Mouse (Mus musculus) embryonic stem cell, embryonic (primary cell): ENCODE results near the gene Zic5.

Experiments used
- CTCF ChIA-PET, 4 experiments: fragments of 300-600 bp in 2 of 4; fragments of 350-600 bp in 2 of 4; sonication (Branson Sonifier 250); formaldehyde crosslinking; loops; one replicate each; lab custom pipeline; 2022; ENCODE audit warnings: inconsistent platforms in 2 of 4; lab: Charles Lee
- POLR2A ChIA-PET, 4 experiments: fragments of 300-600 bp in 2 of 4; fragments of 350-600 bp in 2 of 4; sonication (Branson Sonifier 250); formaldehyde crosslinking; loops; one replicate each; lab custom pipeline; 2022; ENCODE audit warnings: antibody characterized with exemption in 4 of 4, inconsistent platforms in 1 of 4; lab: Charles Lee

Zic5 gene

GRCm38 (mm10) chr14:122474041-122474890 is 8.8 kb upstream of the Zic5 start:
- POLR2A ChIA-PET: interaction anchor here (0.6 to 12.4 kb wide), 87 partner anchors 7 to 1960 kb away, joined by 3 to 230 read pairs (median 5); partner anchors contain the start of genes Zic5 (in 4 of the 4), Gm10837 (in 3 of the 4), Gm5089 (in 3 of the 4) and Pcca (in 3 of the 4)
- CTCF ChIA-PET: interaction anchor here in 3 of 4 experiments (0.6 to 2.0 kb wide), 9 partner anchors 10 to 358 kb away, joined by 3 to 10 read pairs (median 4); no protein-coding TSS in a partner anchor

- ChIA-PET CTCF (interaction anchor here in 2 of 4 experiments (0.9 to 1.0 kb wide), 2 partner anchors 9 to 20 kb away, joined by 3 to 4 read pairs; no protein-coding TSS in a partner anchor), POLR2A (interaction anchor here (0.6 to 12.4 kb wide), 25 partner anchors 6 to 675 kb away, joined by 3 to 230 read pairs (median 6); partner anchors contain the start of genes Zic5 (in 3 of the 4), Gm10837 (in 1 of the 4), Gm5089 (in 1 of the 4) and Pcca (in 1 of the 4))
Observed at GRCm38 (mm10) chr14:122473211-122473751, 7.8 kb upstream of the Zic5 start.

- POLR2A ChIA-PET: interaction anchor here (0.6 to 12.4 kb wide), 24 partner anchors 6 to 1777 kb away, joined by 3 to 230 read pairs (median 5); partner anchors contain the start of genes Zic5 (in 2 of the 4), Gm10837 (in 1 of the 4), Gm5089 (in 1 of the 4) and Pcca (in 1 of the 4)
- CTCF ChIA-PET: no interaction called here
Observed at GRCm38 (mm10) chr14:122472647-122473046, 7.2 kb upstream of the Zic5 start.

GRCm38 (mm10) chr14:122472161-122472560 is 6.7 kb upstream of the Zic5 start:
- ChIA-PET CTCF (interaction anchor here in 2 of 4 experiments (0.7 to 0.8 kb wide), 2 partner anchors 19 to 38 kb away, joined by 3 read pairs; no protein-coding TSS in a partner anchor), POLR2A (interaction anchor here (0.6 to 12.4 kb wide), 24 partner anchors 5 to 1778 kb away, joined by 3 to 230 read pairs (median 5); partner anchors contain the start of genes Zic5 (in 2 of the 4), Gm10837 (in 1 of the 4) and Gm5089 (in 1 of the 4))

- POLR2A ChIA-PET: interaction anchor here in 3 of 4 experiments (0.6 to 12.4 kb wide), 24 partner anchors 4 to 1778 kb away, joined by 3 to 230 read pairs (median 5); partner anchors contain the start of genes Gm5089 (in 2 of the 3), Gm10837 (in 1 of the 3), Zic2 (in 1 of the 3) and Zic5 (in 1 of the 3)
- CTCF ChIA-PET: interaction anchor here in 2 of 4 experiments (0.7 to 0.8 kb wide), 2 partner anchors 18 to 37 kb away, joined by 3 read pairs; no protein-coding TSS in a partner anchor
Observed at GRCm38 (mm10) chr14:122471449-122472085, 6.1 kb upstream of the Zic5 start.

- ChIA-PET CTCF (interaction anchor here in 1 of 4 experiments (1.2 to 1.4 kb wide), 2 partner anchors 213 to 244 kb away, joined by 3 to 4 read pairs; no protein-coding TSS in a partner anchor), POLR2A (interaction anchor here (0.6 to 8.9 kb wide), 47 partner anchors 7 to 1564 kb away, joined by 3 to 230 read pairs (median 4); partner anchors contain the start of genes Gm10837 (in 2 of the 4), Pcca (in 2 of the 4), Zic2 (in 2 of the 4) and Gm5089 (in 1 of the 4))
Observed at GRCm38 (mm10) chr14:122468971-122469755, 3.7 kb upstream of the Zic5 start.

- CTCF ChIA-PET: interaction anchor here in 3 of 4 experiments (0.5 to 1.6 kb wide), 7 partner anchors 12 to 1070 kb away, joined by 3 to 7 read pairs (median 4); no protein-coding TSS in a partner anchor
- POLR2A ChIA-PET: interaction anchor here (0.5 to 8.9 kb wide), 56 partner anchors 7 to 1565 kb away, joined by 3 to 230 read pairs (median 4); partner anchors contain the start of genes Gm10837 (in 2 of the 4), Pcca (in 2 of the 4), Zic2 (in 2 of the 4) and Ubac2 (in 1 of the 4)
Observed at GRCm38 (mm10) chr14:122467926-122468841, 2.7 kb upstream of the Zic5 start.

GRCm38 (mm10) chr14:122466756-122467362 is 1.4 kb upstream of the Zic5 start:
- POLR2A ChIA-PET: interaction anchor here (0.6 to 8.9 kb wide), 23 partner anchors 7 to 236 kb away, joined by 3 to 230 read pairs (median 6); partner anchors contain the start of genes Zic2 (in 4 of the 4), Gm10837 (in 1 of the 4) and Gm5089 (in 1 of the 4)

GRCm38 (mm10) chr14:122465931-122466490 is 534 bp upstream of the Zic5 start:
- POLR2A ChIA-PET: interaction anchor here (0.6 to 8.9 kb wide), 79 partner anchors 8 to 1530 kb away, joined by 3 to 230 read pairs (median 5); partner anchors contain the start of genes Zic2 (in 4 of the 4), Gm10837 (in 3 of the 4), Gm5089 (in 2 of the 4) and Clybl (in 1 of the 4)

More at GRCm38 (mm10) chr14:122466756-122467362, 1.4 kb upstream of the Zic5 start:
- CTCF ChIA-PET: interaction anchor here in 1 of 4 experiments (1.6 kb wide), 1 partner anchor 33 kb away, joined by 4 read pairs; no protein-coding TSS in a partner anchor

GRCm38 (mm10) chr14:122464351-122464762 is 1.1 kb downstream of the Zic5 start:
- CTCF ChIA-PET: interaction anchor here in 3 of 4 experiments (0.7 to 1.4 kb wide), 5 partner anchors 9 to 209 kb away, joined by 3 to 4 read pairs (median 3); partner anchors contain the start of gene Zic2 (in 1 of the 3)
- POLR2A ChIA-PET: interaction anchor here (0.5 to 8.9 kb wide), 41 partner anchors 10 to 359 kb away, joined by 3 to 230 read pairs (median 6); partner anchors contain the start of genes Zic2 (in 3 of the 4), Gm10837 (in 2 of the 4) and Gm5089 (in 2 of the 4)

More at GRCm38 (mm10) chr14:122465931-122466490, 534 bp upstream of the Zic5 start:
- CTCF ChIA-PET: interaction anchor here (0.5 to 1.2 kb wide), 6 partner anchors 10 to 255 kb away, joined by 3 to 12 read pairs (median 4); no protein-coding TSS in a partner anchor

GRCm38 (mm10) chr14:122463734-122464341 is 1.6 kb downstream of the Zic5 start:
- ChIA-PET POLR2A (interaction anchor here (0.5 to 8.9 kb wide), 31 partner anchors 10 to 359 kb away, joined by 3 to 230 read pairs (median 6); partner anchors contain the start of genes Zic2 (in 3 of the 4), Gm5089 (in 2 of the 4) and Gm10837 (in 1 of the 4)), CTCF (interaction anchor here (0.7 to 1.3 kb wide), 5 partner anchors 10 to 128 kb away, joined by 3 to 4 read pairs (median 3); partner anchors contain the start of gene Zic2 (in 1 of the 4))

GRCm38 (mm10) chr14:122463080-122463691 is 2.3 kb downstream of the Zic5 start:
- ChIA-PET CTCF (interaction anchor here in 1 of 4 experiments (1.0 kb wide), 1 partner anchor 10 kb away, joined by 3 read pairs; no protein-coding TSS in a partner anchor), POLR2A (interaction anchor here (0.5 to 8.9 kb wide), 23 partner anchors 10 to 358 kb away, joined by 3 to 230 read pairs (median 6); partner anchors contain the start of genes Zic2 (in 3 of the 4), Gm5089 (in 2 of the 4) and Gm10837 (in 1 of the 4))
